Comparison of ENCODE assay signal across 8 mouse cellular contexts in the genomic region with DNA sequence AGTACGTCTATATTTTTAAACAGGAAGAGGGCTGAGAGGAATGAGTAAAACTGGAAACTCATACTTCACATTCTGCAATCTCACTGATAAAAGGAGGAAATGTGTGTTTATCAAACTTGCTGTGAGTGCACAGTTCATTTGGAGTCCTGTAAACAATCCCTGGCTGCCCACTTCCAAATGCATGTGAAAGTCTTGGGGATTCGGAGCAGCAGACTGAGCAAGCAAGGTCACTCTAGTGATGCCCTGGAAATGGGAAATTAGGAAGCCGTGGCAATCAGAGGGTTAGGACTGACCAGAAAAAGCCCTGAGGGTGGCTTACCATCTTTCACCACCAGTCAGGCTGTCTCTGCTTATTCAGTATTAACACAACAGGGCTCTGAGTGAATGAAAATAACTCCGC. TPM values are rescaled to one million over a fixed set of nuclear protein-coding genes. Genes with fewer than 3 reads are reported as not detected.
DNase-seq lines count a peak whose midpoint lies in the region; ATAC-seq and TF ChIP-seq lines count a peak whose summit lies in the region.

No protein-coding gene starts in this region.

- no peak for TF ChIP-seq CTCF in liver, adult 2 months (IDR thresholded peaks at IDR 0.05; ENCODE audit: low read depth, low read length)

- no peak for DNase-seq in cerebellum, postnatal 4 days (ENCODE audit: low spot score in 2 of 2)
- peak; percentile 14 for DNase-seq in neural tube, embryonic 11.5 days (ENCODE audit: low spot score)
- peak; percentile 56 for DNase-seq in liver, adult 2 months (ENCODE audit: extremely low read depth, low read depth, low spot score)
- DNase-seq in right cerebral cortex, postnatal 4 days, result no peak
- DNase-seq in ovary, postnatal 10 days (ENCODE audit: low spot score), result no peak
- DNase-seq in layer of hippocampus, postnatal 25 days (ENCODE audit: extremely low spot score in 1 of 2, low spot score in 1 of 2), result no peak

- peaks cover 5% of the 10 kb centered on the region; the same call in 1 of the 2 replicates for H3K4me1 ChIP-seq in neural tube, embryonic 11.5 days (ENCODE audit: control insufficient read depth, insufficient read depth, low read length)
- peaks cover 7% of the 10 kb centered on the region for H3K4me1 ChIP-seq in neural tube, embryonic 15.5 days
- H3K4me1 ChIP-seq in liver, adult 2 months (ENCODE audit: control insufficient read depth, insufficient read depth, low read length), result 0 out of 2 replicates have a peak, but pooled peaks cover 2% of the 10 kb centered on the region

- TF ChIP-seq POLR2A in liver, adult 2 months (IDR thresholded peaks at IDR 0.05; ENCODE audit: extremely low read depth, insufficient read depth, low read length), result no peak

- WGBS in neural tube, embryonic 11.5 days, result 44% methylated on average over 4 of the region's 4 CpGs
- 43% methylated on average over 4 of the region's 4 CpGs for WGBS in neural tube, embryonic 15.5 days
- 53% methylated on average over 4 of the region's 4 CpGs for WGBS in liver, adult 2 months

- no peaks in the 10 kb centered on the region for H3K9me3 ChIP-seq in neural tube, embryonic 11.5 days (ENCODE audit: control insufficient read depth, low read length)
- no peaks in the 10 kb centered on the region for H3K9me3 ChIP-seq in neural tube, embryonic 15.5 days (replicated peaks)

- H3K79me2 ChIP-seq in liver, adult 2 months (ENCODE audit: control insufficient read depth, insufficient read depth, low read length), result no peaks in the 10 kb centered on the region

- H3K9ac ChIP-seq in neural tube, embryonic 11.5 days (ENCODE audit: low read length), result no peak overlapping the region; the same call in 1 of the 2 replicates
- H3K9ac ChIP-seq in neural tube, embryonic 15.5 days (replicated peaks), result no peak overlapping the region
- H3K9ac ChIP-seq in liver, adult 2 months (ENCODE audit: low read depth, low read length), result no peak overlapping the region

- ATAC-seq in cerebellum, adult (ENCODE audit: insufficient number of reproducible peaks, low FRiP score, low TSS enrichment), result 0 out of 2 replicates have a peak, but pooled peaks have one; percentile 49
- ATAC-seq in neural tube, embryonic 11.5 days (ENCODE audit: insufficient read depth, low FRiP score, low TSS enrichment), result no peak
- ATAC-seq in neural tube, embryonic 15.5 days (ENCODE audit: low FRiP score), result no peak

- 0 out of 2 replicates have a peak overlapping the region, but pooled peaks have one; percentile 17 for H3K27ac ChIP-seq in neural tube, embryonic 11.5 days (ENCODE audit: low read depth, low read length)
- H3K27ac ChIP-seq in neural tube, embryonic 15.5 days (replicated peaks), result no peak overlapping the region
- peak overlapping the region; percentile 18; the same call in 1 of the 2 replicates for H3K27ac ChIP-seq in liver, adult 2 months (replicated peaks; ENCODE audit: insufficient read depth, low read depth, low read length)

- no peaks in the 10 kb centered on the region for H3K27me3 ChIP-seq in neural tube, embryonic 11.5 days (ENCODE audit: control insufficient read depth, insufficient read depth, low read length)
- no peaks in the 10 kb centered on the region for H3K27me3 ChIP-seq in neural tube, embryonic 15.5 days (replicated peaks)
- H3K27me3 ChIP-seq in liver, adult 2 months (ENCODE audit: control insufficient read depth, insufficient read depth, low read length), result no peaks in the 10 kb centered on the region

- no peak overlapping the region for H3K4me3 ChIP-seq in neural tube, embryonic 11.5 days (ENCODE audit: low read depth, low read length)
- H3K4me3 ChIP-seq in neural tube, embryonic 15.5 days (replicated peaks), result no peak overlapping the region
- no peak overlapping the region for H3K4me3 ChIP-seq in liver, adult 2 months (ENCODE audit: insufficient read depth, low read depth, low read length)

- no peaks in the 10 kb centered on the region for H3K36me3 ChIP-seq in neural tube, embryonic 11.5 days (ENCODE audit: control insufficient read depth, insufficient read depth, low read length)
- H3K36me3 ChIP-seq in neural tube, embryonic 15.5 days, result no peaks in the 10 kb centered on the region
- H3K36me3 ChIP-seq in liver, adult 2 months (ENCODE audit: control insufficient read depth, insufficient read depth, low read length), result no peaks in the 10 kb centered on the region

- no peak overlapping the region for H3K4me2 ChIP-seq in neural tube, embryonic 11.5 days (ENCODE audit: low read depth)
- H3K4me2 ChIP-seq in neural tube, embryonic 15.5 days, result no peak overlapping the region

RNA-seq across cellular contexts. Expression of gene Dph6, which starts 30.1 kb away (rescaled TPM):
- 17.2 and 19.5 TPM in 2 replicates for polyA plus RNA-seq in neural tube, embryonic 11.5 days (2014; fragmentation: Nextera tagmentation; extraction: Ambion mirVana)
- 15.7 and 18.1 TPM in 2 replicates for polyA plus RNA-seq in neural tube, embryonic 15.5 days (2015; fragmentation: Nextera tagmentation; extraction: Ambion mirVana)
- 3.1 and 3.3 TPM in 2 replicates for total RNA-seq in liver, adult 2 months (2014; rRNA removed)
- polyA plus RNA-seq in liver, adult 2 months (2012; rRNA removed), result 4.6 and 4.8 TPM in 2 replicates
- 10 to 100 TPM; 11.2 to 14.6 TPM for total RNA-seq in layer of hippocampus, postnatal 25 days (2021)

Comparison
In these comparisons a context has a peak if more than half of its experiments do, and no peak if none do; other contexts are left out.
1. DNase-seq: peak in neural tube, embryonic 11.5 days (single experiment) and liver, adult 2 months (single experiment); none in cerebellum, postnatal 4 days (0 of 2), right cerebral cortex, postnatal 4 days (single experiment), ovary, postnatal 10 days (single experiment) and layer of hippocampus, postnatal 25 days (0 of 2).